Comparison of ENCODE assay signal across 7 mouse cellular contexts in the genomic region with DNA sequence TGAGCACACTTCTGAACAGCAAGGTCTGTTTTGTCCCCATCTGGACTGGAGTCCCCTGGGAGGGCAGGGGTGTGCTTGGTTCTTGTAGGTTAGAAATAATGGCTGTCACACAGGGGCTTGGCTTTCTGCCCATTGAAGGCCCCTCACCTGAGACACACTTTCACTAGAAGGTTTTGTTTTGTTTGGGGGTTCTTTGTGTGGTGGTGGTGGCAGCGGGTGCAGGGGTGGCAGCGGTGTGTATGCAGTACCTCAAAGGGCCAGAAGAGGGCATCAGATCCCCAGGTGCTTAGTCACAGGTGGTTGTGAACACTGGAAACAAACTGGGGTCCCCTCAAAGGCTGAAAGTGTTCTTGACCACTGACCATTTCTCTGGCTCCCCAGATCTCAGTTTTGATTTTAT. TPM values are rescaled to one million over a fixed set of nuclear protein-coding genes. Genes with fewer than 3 reads are reported as not detected.
DNase-seq lines count a peak whose midpoint lies in the region; ATAC-seq and TF ChIP-seq lines count a peak whose summit lies in the region.

No protein-coding gene starts in this region.

- H3K27me3 ChIP-seq in kidney, postnatal 0 days (ENCODE audit: insufficient read depth, low read length), result no peaks in the 10 kb centered on the region
- no peaks in the 10 kb centered on the region for H3K27me3 ChIP-seq in ES-Bruce4 (ENCODE audit: control insufficient read depth, insufficient read depth, low read length, poor library complexity, severe bottlenecking)

- intact Hi-C loops in left cerebral cortex, postnatal 14 days (cut with DNase I), result no loop called here

- no peak overlapping the region for H3K9ac ChIP-seq in kidney, postnatal 0 days (ENCODE audit: low read depth, low read length)
- H3K9ac ChIP-seq in ES-Bruce4 (ENCODE audit: low read depth, poor library complexity, severe bottlenecking), result no peak overlapping the region

- ATAC-seq in kidney, postnatal 0 days (replicated peaks; ENCODE audit: low FRiP score, low read depth), result no peak
- peak; percentile 86 for ATAC-seq in megakaryocyte progenitor cell, adult 5-6 weeks (replicated peaks; ENCODE audit: poor library complexity)

- no peak overlapping the region for H3K4me3 ChIP-seq in kidney, postnatal 0 days (replicated peaks; ENCODE audit: low read depth, low read length)
- no peak overlapping the region for H3K4me3 ChIP-seq in ES-Bruce4 (ENCODE audit: low read depth, low read length)
- H3K4me3 ChIP-seq in bone marrow macrophage, adult 2 months (ENCODE audit: insufficient read depth, low read length), result no peak overlapping the region

- TF ChIP-seq CTCF in kidney, postnatal 0 days (IDR thresholded peaks at IDR 0.05; ENCODE audit: low read depth), result peak; percentile 71
- peak; percentile 83 for TF ChIP-seq CTCF in ES-Bruce4 (IDR thresholded peaks at IDR 0.05; ENCODE audit: low read depth, low read length)
- peak; percentile 62 for TF ChIP-seq CTCF in bone marrow macrophage, adult 2 months (IDR thresholded peaks at IDR 0.05; ENCODE audit: low read depth, low read length)

- no peak overlapping the region for H3K4me2 ChIP-seq in kidney, postnatal 0 days (ENCODE audit: low read length)

- H3K27ac ChIP-seq in kidney, postnatal 0 days, result no peak overlapping the region
- no peak overlapping the region for H3K27ac ChIP-seq in ES-Bruce4 (ENCODE audit: insufficient read depth, low read length)
- H3K27ac ChIP-seq in bone marrow macrophage, adult 2 months (ENCODE audit: insufficient read depth, low read depth, low read length), result no peak overlapping the region

- 45% methylated on average over 2 of the region's 2 CpGs for WGBS in kidney, postnatal 0 days

- peaks cover 25% of the 10 kb centered on the region; the same call in 1 of the 2 replicates for H3K36me3 ChIP-seq in kidney, postnatal 0 days (ENCODE audit: insufficient read depth, low read length)
- H3K36me3 ChIP-seq in ES-Bruce4 (ENCODE audit: control insufficient read depth, insufficient read depth, low read length, poor library complexity, severe bottlenecking), result no peaks in the 10 kb centered on the region

- no peaks in the 10 kb centered on the region for H3K9me3 ChIP-seq in kidney, postnatal 0 days (replicated peaks; ENCODE audit: low read length)
- H3K9me3 ChIP-seq in ES-Bruce4 (replicated peaks; ENCODE audit: control insufficient read depth, insufficient read depth, low read length, poor library complexity, severe bottlenecking), result no peaks in the 10 kb centered on the region

- TF ChIP-seq POLR2A in ES-Bruce4 (IDR thresholded peaks at IDR 0.05; ENCODE audit: insufficient read depth, low read length), result no peak
- TF ChIP-seq POLR2A in bone marrow macrophage, adult 2 months (IDR thresholded peaks at IDR 0.05; ENCODE audit: borderline replicate concordance, low read depth, low read length), result no peak

- no peaks in the 10 kb centered on the region for H3K4me1 ChIP-seq in kidney, postnatal 0 days (replicated peaks; ENCODE audit: insufficient read depth, low read length)
- peaks cover 3% of the 10 kb centered on the region for H3K4me1 ChIP-seq in ES-Bruce4 (ENCODE audit: control insufficient read depth, insufficient read depth, low read length)
- no peaks in the 10 kb centered on the region for H3K4me1 ChIP-seq in bone marrow macrophage, adult 2 months (ENCODE audit: control insufficient read depth, insufficient read depth, low read length)

- DNase-seq in kidney, postnatal 0 days (ENCODE audit: low spot score), result no peak
- DNase-seq in kidney, adult 11 months, result no peak
- DNase-seq in left cerebral cortex, postnatal 14 days (ENCODE audit: low spot score in 2 of 2), result no peak
- no peak for DNase-seq in c-Kit-positive CD71-positive TER-119-positive erythroid progenitor cells, embryonic 14.5 days (ENCODE audit: low spot score)

- no peak for TF ChIP-seq EP300 in ES-Bruce4 (IDR thresholded peaks at IDR 0.05; ENCODE audit: insufficient read depth, low read depth, low read length)

RNA-seq across cellular contexts. Expression of a gene that starts 11.3 kb away (rescaled TPM):
- 26.8 and 29.2 TPM in 2 replicates for polyA plus RNA-seq in kidney, postnatal 0 days (2015; fragmentation: Nextera tagmentation; extraction: Ambion mirVana)
- 9.2 and 9.7 TPM in 2 replicates for polyA plus RNA-seq in ES-Bruce4 (2011; ENCODE audit: insufficient read depth, insufficient read length, low read depth, missing spikeins)
- polyA plus RNA-seq in bone marrow macrophage, adult 2 months (2012; ENCODE audit: insufficient read depth, insufficient read length, missing spikeins), result 5.2 and 9.5 TPM in 2 replicates
- total RNA-seq in megakaryocyte progenitor cell, adult 5-6 weeks (2015), result not detected in 2 replicates
- not detected in 2 replicates for total RNA-seq in megakaryocyte progenitor cell, adult 5-6 weeks (2017)
- 1 to 10 TPM; 1.7 to 2.4 TPM for total RNA-seq in left cerebral cortex, postnatal 14 days (2021)

RNA-seq across cellular contexts. Expression of a gene that starts 14.7 kb away (rescaled TPM):
- polyA plus RNA-seq in kidney, postnatal 0 days (2015; fragmentation: Nextera tagmentation; extraction: Ambion mirVana), result 16.1 and 17.2 TPM in 2 replicates
- polyA plus RNA-seq in ES-Bruce4 (2011; ENCODE audit: insufficient read depth, insufficient read length, low read depth, missing spikeins), result 0.57 and 1.9 TPM in 2 replicates
- polyA plus RNA-seq in bone marrow macrophage, adult 2 months (2012; ENCODE audit: insufficient read depth, insufficient read length, missing spikeins), result 1.1 and 1.4 TPM in 2 replicates
- total RNA-seq in megakaryocyte progenitor cell, adult 5-6 weeks (2015), result 3.0 and 6.0 TPM in 2 replicates
- 3.8 and 5.0 TPM in 2 replicates for total RNA-seq in megakaryocyte progenitor cell, adult 5-6 weeks (2017)
- total RNA-seq in left cerebral cortex, postnatal 14 days (2021), result 1 to 10 TPM; 1.4 to 3.4 TPM

RNA-seq across cellular contexts. Expression of a gene that starts 22.4 kb away (rescaled TPM):
- polyA plus RNA-seq in kidney, postnatal 0 days (2015; fragmentation: Nextera tagmentation; extraction: Ambion mirVana), result 7.5 and 8.1 TPM in 2 replicates
- polyA plus RNA-seq in ES-Bruce4 (2011; ENCODE audit: insufficient read depth, insufficient read length, low read depth, missing spikeins), result 8.5 TPM in 2 replicates
- polyA plus RNA-seq in bone marrow macrophage, adult 2 months (2012; ENCODE audit: insufficient read depth, insufficient read length, missing spikeins), result 4.2 and 5.7 TPM in 2 replicates
- total RNA-seq in megakaryocyte progenitor cell, adult 5-6 weeks (2015), result 8.1 and 9.0 TPM in 2 replicates
- 4.1 and 5.8 TPM in 2 replicates for total RNA-seq in megakaryocyte progenitor cell, adult 5-6 weeks (2017)
- total RNA-seq in left cerebral cortex, postnatal 14 days (2021), result 10 to 100 TPM; 14.4 to 15.0 TPM

RNA-seq across cellular contexts. Expression of a gene that starts 24.5 kb away (rescaled TPM):
- polyA plus RNA-seq in kidney, postnatal 0 days (2015; fragmentation: Nextera tagmentation; extraction: Ambion mirVana), result 1.2 and 1.4 TPM in 2 replicates
- polyA plus RNA-seq in ES-Bruce4 (2011; ENCODE audit: insufficient read depth, insufficient read length, low read depth, missing spikeins), result 1.6 and 2.8 TPM in 2 replicates
- polyA plus RNA-seq in bone marrow macrophage, adult 2 months (2012; ENCODE audit: insufficient read depth, insufficient read length, missing spikeins), result 1.5 TPM in 1 of 2 replicates, not detected in the other
- total RNA-seq in megakaryocyte progenitor cell, adult 5-6 weeks (2015), result not detected in 2 replicates
- not detected in 2 replicates for total RNA-seq in megakaryocyte progenitor cell, adult 5-6 weeks (2017)
- total RNA-seq in left cerebral cortex, postnatal 14 days (2021), result 1 to 10 TPM; 7.3 to 7.7 TPM

RNA-seq across cellular contexts. Expression of a gene that starts 24.6 kb away (rescaled TPM):
- 79.6 and 92.8 TPM in 2 replicates for polyA plus RNA-seq in kidney, postnatal 0 days (2015; fragmentation: Nextera tagmentation; extraction: Ambion mirVana)
- 108 and 116 TPM in 2 replicates for polyA plus RNA-seq in ES-Bruce4 (2011; ENCODE audit: insufficient read depth, insufficient read length, low read depth, missing spikeins)
- 64.1 and 65.9 TPM in 2 replicates for polyA plus RNA-seq in bone marrow macrophage, adult 2 months (2012; ENCODE audit: insufficient read depth, insufficient read length, missing spikeins)
- 50.3 and 51.2 TPM in 2 replicates for total RNA-seq in megakaryocyte progenitor cell, adult 5-6 weeks (2015)
- 136 and 146 TPM in 2 replicates for total RNA-seq in megakaryocyte progenitor cell, adult 5-6 weeks (2017)
- 100 to 1,000 TPM in 1 of 2 experiments, 10 to 100 TPM in 1; 98.9 to 102 TPM for total RNA-seq in left cerebral cortex, postnatal 14 days (2021)
